Mouse (Mus musculus): Measurements from ENCODE around the gene St3gal4.

St3gal4 gene

GRCm38 (mm10) chr9:35044458-35044857 lies 74.6 kb downstream of the St3gal4 start:
- DNase-seq: peak; percentile 75

- peak; percentile 6 for DNase-seq
These were observed 75.4 kb downstream of the St3gal4 start for GRCm38 (mm10) chr9:35043619-35044018.

- DNase-seq: no peak
These were observed 77.6 kb downstream of the St3gal4 start for GRCm38 (mm10) chr9:35041493-35041892.

- no peak for DNase-seq
These were observed 79.2 kb downstream of the St3gal4 start for GRCm38 (mm10) chr9:35039846-35040245.

- DNase-seq: peak; percentile 63
These were observed 80.0 kb downstream of the St3gal4 start for GRCm38 (mm10) chr9:35038922-35039586.

- peak; percentile 47 for DNase-seq
These were observed 84.0 kb downstream of the St3gal4 start for GRCm38 (mm10) chr9:35035074-35035473.

GRCm38 (mm10) chr9:35032457-35032856 lies 86.6 kb downstream of the St3gal4 start:
- no peak for DNase-seq

- DNase-seq: peak; percentile 61
These were observed 88.2 kb downstream of the St3gal4 start for GRCm38 (mm10) chr9:35030823-35031222.

- DNase-seq: no peak
These were observed 91.6 kb downstream of the St3gal4 start for GRCm38 (mm10) chr9:35027382-35027997.

- DNase-seq: peak; percentile 59
These were observed 92.2 kb downstream of the St3gal4 start for GRCm38 (mm10) chr9:35026897-35027311.

GRCm38 (mm10) chr9:35026311-35026710 lies 92.8 kb downstream of the St3gal4 start:
- no peak for DNase-seq

- peak; percentile 39 for DNase-seq
These were observed 94.2 kb downstream of the St3gal4 start for GRCm38 (mm10) chr9:35024591-35025496.

GRCm38 (mm10) chr9:35021744-35022143 lies 97.3 kb downstream of the St3gal4 start:
- DNase-seq: no peak

- no peak for DNase-seq
These were observed 98.9 kb downstream of the St3gal4 start for GRCm38 (mm10) chr9:35020015-35020653.

GRCm38 (mm10) chr9:35019372-35019771 lies 99.7 kb downstream of the St3gal4 start:
- peak; percentile 71 for DNase-seq

- no peak for DNase-seq
These were observed 101.0 kb downstream of the St3gal4 start for GRCm38 (mm10) chr9:35018056-35018455.

GRCm38 (mm10) chr9:35017563-35017962 lies 101.5 kb downstream of the St3gal4 start:
- peak; percentile 29 for DNase-seq

GRCm38 (mm10) chr9:35016762-35017161 lies 102.3 kb downstream of the St3gal4 start:
- DNase-seq: peak; percentile 50

- DNase-seq: no peak
These were observed 111.2 kb downstream of the St3gal4 start for GRCm38 (mm10) chr9:35007697-35008341.

- no peak for DNase-seq
These were observed 115.0 kb downstream of the St3gal4 start for GRCm38 (mm10) chr9:35004113-35004512.

GRCm38 (mm10) chr9:34997880-34998865 lies 120.9 kb downstream of the St3gal4 start:
- no peak for DNase-seq

All from kidney, postnatal 10 days (tissue).